10 mouse cellular contexts compared by ENCODE assay signal in the genomic region with DNA sequence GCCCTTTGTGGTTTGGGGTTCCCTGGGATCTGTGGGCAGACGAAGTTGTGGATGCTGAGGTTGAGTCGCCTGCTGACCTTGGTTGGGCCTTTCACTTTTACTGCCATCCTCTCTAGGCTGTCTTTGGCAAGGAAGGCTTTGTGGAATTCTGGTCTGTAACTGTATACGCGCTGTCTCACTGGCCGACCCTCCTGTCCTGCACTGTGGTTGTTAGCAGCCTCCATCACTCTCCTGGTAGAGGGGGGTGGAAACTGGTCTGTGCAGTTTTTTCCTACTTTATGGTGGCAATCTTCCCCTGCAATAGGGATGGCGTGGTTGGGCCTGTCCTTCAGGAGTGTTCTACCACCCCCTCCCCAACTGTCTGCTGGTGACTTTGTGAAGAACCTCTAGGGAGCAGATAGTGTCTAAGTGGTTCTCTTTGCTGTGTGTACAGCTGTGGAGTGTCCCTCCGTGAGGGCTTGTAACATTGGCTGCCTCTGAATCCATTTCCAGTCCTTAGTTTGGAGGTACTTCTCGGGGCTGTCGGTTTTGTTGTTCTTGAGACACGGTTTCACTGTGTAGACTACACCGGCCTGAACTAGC. TPM values are rescaled to one million over a fixed set of nuclear protein-coding genes. Genes with fewer than 3 reads are reported as not detected.
DNase-seq lines count a peak whose midpoint lies in the region; ATAC-seq and TF ChIP-seq lines count a peak whose summit lies in the region.
"Had no signal": no experiment of that assay in that cellular context is flagged by ENCODE, and none has a peak within 500 bp of the region (broad histone marks: within the 10 kb centered on the region; RNA-seq: fewer than 3 reads in every experiment).

No protein-coding gene starts in this region.

- H3K36me3 ChIP-seq in heart, embryonic 12.5 days: peaks cover 20% of the 10 kb centered on the region
- peaks cover 23% of the 10 kb centered on the region for H3K36me3 ChIP-seq in lung, embryonic 14.5 days (ENCODE audit: insufficient read depth)
- H3K36me3 ChIP-seq in limb, embryonic 13.5 days: peaks cover 26% of the 10 kb centered on the region

- no peak for DNase-seq in heart, adult 11 months
- DNase-seq in lung, embryonic 14.5 days: no peak
- no peak for DNase-seq in lung, postnatal 4 days
- peak; percentile 46 for DNase-seq in embryo, embryonic 9.5 days (ENCODE audit: extremely low spot score)
- DNase-seq in frontal cortex, postnatal 36 days (ENCODE audit: low spot score in 2 of 2): no peak
- no peak for DNase-seq in urinary bladder, postnatal 36 days (ENCODE audit: low spot score in 2 of 2)
- DNase-seq: liver, embryonic 13.5 days had no signal

- 50% methylated on average over 11 of the region's 11 CpGs for WGBS in heart, embryonic 12.5 days
- WGBS in lung, embryonic 14.5 days: 40% methylated on average over 11 of the region's 11 CpGs
- WGBS in limb, embryonic 13.5 days: 47% methylated on average over 11 of the region's 11 CpGs

- H3K27me3 ChIP-seq in heart, embryonic 12.5 days (replicated peaks): no peaks in the 10 kb centered on the region
- no peaks in the 10 kb centered on the region for H3K27me3 ChIP-seq in lung, embryonic 14.5 days (ENCODE audit: insufficient read depth, low read length)
- no peaks in the 10 kb centered on the region for H3K27me3 ChIP-seq in limb, embryonic 13.5 days
- H3K27me3 ChIP-seq: liver, embryonic 13.5 days had no signal

- no peak overlapping the region for H3K9ac ChIP-seq in heart, embryonic 12.5 days
- no peak overlapping the region for H3K9ac ChIP-seq in lung, embryonic 14.5 days
- no peak overlapping the region for H3K9ac ChIP-seq in limb, embryonic 13.5 days
- H3K9ac ChIP-seq: liver, embryonic 13.5 days had no signal

- no peaks in the 10 kb centered on the region for H3K9me3 ChIP-seq in heart, embryonic 12.5 days (replicated peaks)
- no peaks in the 10 kb centered on the region for H3K9me3 ChIP-seq in lung, embryonic 14.5 days (ENCODE audit: low read depth, low read length)
- H3K9me3 ChIP-seq in limb, embryonic 13.5 days: no peaks in the 10 kb centered on the region
- H3K9me3 ChIP-seq: liver, embryonic 13.5 days had no signal

- H3K4me2 ChIP-seq in heart, embryonic 12.5 days: no peak overlapping the region
- H3K4me2 ChIP-seq in lung, embryonic 14.5 days: no peak overlapping the region
- H3K4me2 ChIP-seq in limb, embryonic 13.5 days (replicated peaks): no peak overlapping the region
- H3K4me2 ChIP-seq: liver, embryonic 13.5 days; midbrain, embryonic 11.5 days had no signal

- H3K27ac ChIP-seq in heart, embryonic 12.5 days (ENCODE audit: poor library complexity, severe bottlenecking): no peak overlapping the region
- H3K27ac ChIP-seq in lung, embryonic 14.5 days (ENCODE audit: low read depth): 0 out of 2 replicates have a peak overlapping the region, but pooled peaks have one; percentile 9
- H3K27ac ChIP-seq in limb, embryonic 13.5 days: peak overlapping the region; percentile 40; the same call in 1 of the 2 replicates
- H3K27ac ChIP-seq: liver, embryonic 13.5 days had no signal

- TF ChIP-seq CTCF in lung, embryonic 14.5 days (IDR thresholded peaks at IDR 0.05; ENCODE audit: low read depth): no peak

- 0 out of 2 replicates have a peak, but pooled peaks have one; percentile 14 for ATAC-seq in heart, embryonic 12.5 days (ENCODE audit: insufficient number of reproducible peaks, low FRiP score)
- peak; percentile 53; the same call in 1 of the 2 replicates for ATAC-seq in lung, embryonic 14.5 days (ENCODE audit: insufficient read depth)
- peak; percentile 62; the same call in 1 of the 2 replicates for ATAC-seq in limb, embryonic 13.5 days (ENCODE audit: low FRiP score, low read depth)

- H3K4me3 ChIP-seq in heart, embryonic 12.5 days: no peak overlapping the region
- H3K4me3 ChIP-seq in lung, embryonic 14.5 days (ENCODE audit: low read depth, low read length): no peak overlapping the region
- no peak overlapping the region for H3K4me3 ChIP-seq in limb, embryonic 13.5 days
- H3K4me3 ChIP-seq: liver, embryonic 13.5 days had no signal

- peaks cover 16% of the 10 kb centered on the region for H3K4me1 ChIP-seq in heart, embryonic 12.5 days (replicated peaks)
- H3K4me1 ChIP-seq in lung, embryonic 14.5 days (ENCODE audit: insufficient read depth): peaks cover 7% of the 10 kb centered on the region; the same call in 1 of the 2 replicates
- H3K4me1 ChIP-seq in limb, embryonic 13.5 days: peaks cover 16% of the 10 kb centered on the region
- H3K4me1 ChIP-seq: liver, embryonic 13.5 days had no signal

RNA-seq across cellular contexts. Expression of gene Ltc4s, which starts 14.4 kb away (rescaled TPM):
- polyA plus RNA-seq in heart, embryonic 12.5 days (2016; fragmentation: Nextera tagmentation; extraction: Ambion mirVana): 0.63 and 0.70 TPM in 2 replicates
- 2.1 and 3.2 TPM in 2 replicates for polyA plus RNA-seq in lung, embryonic 14.5 days (2014; fragmentation: Nextera tagmentation; extraction: Ambion mirVana)
- polyA plus RNA-seq in limb, embryonic 13.5 days (2015; fragmentation: Nextera tagmentation; extraction: Ambion mirVana): 0.79 and 1.3 TPM in 2 replicates

RNA-seq across cellular contexts. Expression of gene Maml1, which starts 39.3 kb away (rescaled TPM):
- polyA plus RNA-seq in heart, embryonic 12.5 days (2016; fragmentation: Nextera tagmentation; extraction: Ambion mirVana): 4.6 and 6.1 TPM in 2 replicates
- 11.1 and 11.5 TPM in 2 replicates for polyA plus RNA-seq in lung, embryonic 14.5 days (2014; fragmentation: Nextera tagmentation; extraction: Ambion mirVana)
- polyA plus RNA-seq in limb, embryonic 13.5 days (2015; fragmentation: Nextera tagmentation; extraction: Ambion mirVana): 7.5 and 8.1 TPM in 2 replicates

RNA-seq across cellular contexts. Expression of gene Mgat4b, which starts 42.1 kb away (rescaled TPM):
- polyA plus RNA-seq in heart, embryonic 12.5 days (2016; fragmentation: Nextera tagmentation; extraction: Ambion mirVana): 35.4 and 39.3 TPM in 2 replicates
- 32.8 and 44.2 TPM in 2 replicates for polyA plus RNA-seq in lung, embryonic 14.5 days (2014; fragmentation: Nextera tagmentation; extraction: Ambion mirVana)
- polyA plus RNA-seq in limb, embryonic 13.5 days (2015; fragmentation: Nextera tagmentation; extraction: Ambion mirVana): 17.1 and 20.5 TPM in 2 replicates

RNA-seq across cellular contexts. Expression of gene Sqstm1, which starts 42.1 kb away (rescaled TPM):
- polyA plus RNA-seq in heart, embryonic 12.5 days (2016; fragmentation: Nextera tagmentation; extraction: Ambion mirVana): 209 and 210 TPM in 2 replicates
- 205 and 209 TPM in 2 replicates for polyA plus RNA-seq in lung, embryonic 14.5 days (2014; fragmentation: Nextera tagmentation; extraction: Ambion mirVana)
- polyA plus RNA-seq in limb, embryonic 13.5 days (2015; fragmentation: Nextera tagmentation; extraction: Ambion mirVana): 214 TPM in 2 replicates
